In genomic region chr3:30792737-30793402, GRCm38 (mm10) we compare ENCODE assay signal across 8 mouse cellular contexts. TPM values are rescaled to one million over a fixed set of nuclear protein-coding genes. Genes with fewer than 3 reads are reported as not detected.
DNase-seq lines count a peak whose midpoint lies in the region; ATAC-seq and TF ChIP-seq lines count a peak whose summit lies in the region.

Sec62 (plus strand) TSS chr3:30792875.

- peak; percentile 84 for TF ChIP-seq POLR2A in limb, embryonic 14.5 days (IDR thresholded peaks at IDR 0.05; ENCODE audit: borderline replicate concordance, extremely low read depth, insufficient read depth, insufficient read length)

- DNase-seq in 3T3-L1 (ENCODE audit: low read depth, low spot score), result peak; percentile 85
- DNase-seq in adrenal gland, postnatal 4 days (ENCODE audit: low spot score in 2 of 2), result peak; percentile 86 to 89
- peak; percentile 94 for DNase-seq in embryonic facial prominence, embryonic 14.5 days (ENCODE audit: low spot score)
- peak; percentile 89 for DNase-seq in heart, adult 8-10 months (ENCODE audit: low spot score)
- peak; percentile 94 for DNase-seq in kidney, adult 9 months
- peak; percentile 89 for DNase-seq in limb, embryonic 14.5 days (ENCODE audit: low spot score)
- peak; percentile 93 for DNase-seq in midbrain, postnatal 0 days (ENCODE audit: low spot score)
- peak; percentile 88 to 91 for DNase-seq in spleen, postnatal 14 days (ENCODE audit: low spot score in 2 of 2)

- TF ChIP-seq CTCF in midbrain, postnatal 0 days (IDR thresholded peaks at IDR 0.05), result no peak; the same call in 1 of the 2 replicates

- no peaks in the 10 kb centered on the region for H3K27me3 ChIP-seq in embryonic facial prominence, embryonic 14.5 days (replicated peaks; ENCODE audit: control insufficient read depth, insufficient read depth, low read length)
- H3K27me3 ChIP-seq in limb, embryonic 14.5 days (ENCODE audit: control insufficient read depth, insufficient read depth, low read length), result no peaks in the 10 kb centered on the region
- H3K27me3 ChIP-seq in midbrain, postnatal 0 days (ENCODE audit: insufficient read depth, low read length), result no peaks in the 10 kb centered on the region

- peak within 1 kb of the TSS; percentile 94 for H3K4me3 ChIP-seq in embryonic facial prominence, embryonic 14.5 days (ENCODE audit: low read depth, low read length)
- H3K4me3 ChIP-seq in limb, embryonic 14.5 days (replicated peaks; ENCODE audit: low read length), result peak within 1 kb of the TSS; percentile 93
- peak within 1 kb of the TSS; percentile 99 for H3K4me3 ChIP-seq in midbrain, postnatal 0 days (ENCODE audit: low read depth, low read length)

- H3K27ac ChIP-seq in embryonic facial prominence, embryonic 14.5 days (replicated peaks; ENCODE audit: low read depth, low read length), result peak within 1 kb of the TSS; percentile 95
- peak within 1 kb of the TSS; percentile 98 for H3K27ac ChIP-seq in limb, embryonic 14.5 days (replicated peaks; ENCODE audit: low read depth, low read length)
- H3K27ac ChIP-seq in midbrain, postnatal 0 days (ENCODE audit: low read depth, low read length), result peak within 1 kb of the TSS; percentile 95

- no peaks in the 10 kb centered on the region for H3K36me3 ChIP-seq in embryonic facial prominence, embryonic 14.5 days (ENCODE audit: control insufficient read depth, insufficient read depth, low read length)
- no peaks in the 10 kb centered on the region for H3K36me3 ChIP-seq in limb, embryonic 14.5 days (ENCODE audit: control insufficient read depth, insufficient read depth, low read length)
- no peaks in the 10 kb centered on the region for H3K36me3 ChIP-seq in midbrain, postnatal 0 days (ENCODE audit: insufficient read depth, low read length)

- peak; percentile 97 for ATAC-seq in embryonic facial prominence, embryonic 14.5 days (ENCODE audit: low read depth)
- peak; percentile 98 for ATAC-seq in limb, embryonic 14.5 days (ENCODE audit: low FRiP score, low read depth)
- peak; percentile 99 for ATAC-seq in midbrain, postnatal 0 days (ENCODE audit: low FRiP score)

- peak within 1 kb of the TSS; percentile 60 for H3K4me2 ChIP-seq in embryonic facial prominence, embryonic 14.5 days (ENCODE audit: low read depth, low read length)
- peak within 1 kb of the TSS; percentile 57 for H3K4me2 ChIP-seq in limb, embryonic 14.5 days (replicated peaks; ENCODE audit: low read depth, low read length, severe bottlenecking)
- H3K4me2 ChIP-seq in midbrain, postnatal 0 days (ENCODE audit: low read depth, low read length, poor library complexity, severe bottlenecking), result peak within 1 kb of the TSS; percentile 61

- H3K9me3 ChIP-seq in embryonic facial prominence, embryonic 14.5 days (ENCODE audit: control insufficient read depth, low read length), result no peaks in the 10 kb centered on the region
- H3K9me3 ChIP-seq in limb, embryonic 14.5 days (ENCODE audit: control insufficient read depth, low read length), result no peaks in the 10 kb centered on the region
- no peaks in the 10 kb centered on the region for H3K9me3 ChIP-seq in midbrain, postnatal 0 days (ENCODE audit: low read length)

- peak within 1 kb of the TSS; percentile 99 for H3K9ac ChIP-seq in embryonic facial prominence, embryonic 14.5 days (ENCODE audit: low read depth, low read length)
- H3K9ac ChIP-seq in limb, embryonic 14.5 days (ENCODE audit: low read depth, low read length, severe bottlenecking), result peak within 1 kb of the TSS; percentile 98
- peak within 1 kb of the TSS; percentile 93 for H3K9ac ChIP-seq in midbrain, postnatal 0 days (replicated peaks; ENCODE audit: low read length, poor library complexity, severe bottlenecking)

- peaks cover 6% of the 10 kb centered on the region for H3K4me1 ChIP-seq in embryonic facial prominence, embryonic 14.5 days (ENCODE audit: control insufficient read depth, insufficient read depth, low read length)
- peaks cover 7% of the 10 kb centered on the region; the same call in 1 of the 2 replicates for H3K4me1 ChIP-seq in limb, embryonic 14.5 days (ENCODE audit: control insufficient read depth, insufficient read depth, low read length)
- no peaks in the 10 kb centered on the region for H3K4me1 ChIP-seq in midbrain, postnatal 0 days (ENCODE audit: insufficient read depth, low read length)

- 0% methylated on average over 45 of the region's 62 CpGs for WGBS in embryonic facial prominence, embryonic 14.5 days
- 5% methylated on average over 46 of the region's 62 CpGs for WGBS in limb, embryonic 14.5 days
- under 1% methylated on average over 62 of the region's 62 CpGs for WGBS in midbrain, postnatal 0 days

RNA-seq across cellular contexts. Expression of gene Sec62, which starts in this region (rescaled TPM):
- 10 to 100 TPM; 69.8 to 74.4 TPM for total RNA-seq in adrenal gland, postnatal 4 days (2021)
- 94.5 and 106 TPM in 2 replicates for polyA plus RNA-seq in embryonic facial prominence, embryonic 14.5 days (2014; fragmentation: Nextera tagmentation; extraction: Ambion mirVana)
- 10 to 100 TPM; 36.4 to 41.1 (median 38.2) TPM for total RNA-seq in heart, adult 8-10 months (2022)
- 46.0 and 53.6 TPM in 2 replicates for polyA plus RNA-seq in limb, embryonic 14.5 days (2012; rRNA removed)
- 103 and 104 TPM in 2 replicates for polyA plus RNA-seq in limb, embryonic 14.5 days (2014; fragmentation: Nextera tagmentation; extraction: Ambion mirVana)
- 58.6 and 65.1 TPM in 2 replicates for total RNA-seq in midbrain, postnatal 0 days (2014; rRNA removed)
- 102 and 129 TPM in 2 replicates for polyA plus RNA-seq in midbrain, postnatal 0 days (2015; fragmentation: Nextera tagmentation; extraction: Ambion mirVana)

Comparison
In these comparisons a context has a peak if more than half of its experiments do, and no peak if none do; other contexts are left out.
1. Peak in every context shown above with its lines: DNase-seq, ATAC-seq, H3K4me3 ChIP-seq and H3K27ac ChIP-seq.